Comparison of ENCODE assay signal across 21 mouse cellular contexts in the genomic region with DNA sequence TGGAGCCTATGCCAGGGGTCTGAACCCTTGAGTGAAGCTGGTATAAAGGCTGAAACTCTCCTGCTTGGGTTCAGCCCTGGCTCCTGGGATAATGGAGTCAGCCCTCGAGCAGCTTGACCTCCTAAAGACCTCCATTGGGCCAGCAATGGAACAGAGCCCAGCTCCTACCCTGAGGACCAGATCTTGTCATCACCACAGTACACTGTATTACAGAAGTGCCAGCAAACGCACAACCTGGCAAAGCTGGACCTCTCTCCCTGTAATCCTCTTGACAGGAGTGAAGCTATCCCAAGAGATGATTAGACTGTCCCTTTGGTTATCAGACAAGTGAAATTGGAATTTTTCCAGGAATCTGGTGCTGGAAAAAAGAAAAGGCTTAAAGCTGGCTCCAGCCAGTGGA. TPM values are rescaled to one million over a fixed set of nuclear protein-coding genes. Genes with fewer than 3 reads are reported as not detected.
DNase-seq lines count a peak whose midpoint lies in the region; TF ChIP-seq lines count a peak whose summit lies in the region.
"Had no signal": no experiment of that assay in that cellular context is flagged by ENCODE, and none has a peak within 500 bp of the region (broad histone marks: within the 10 kb centered on the region; RNA-seq: fewer than 3 reads in every experiment).

No protein-coding gene starts in this region.

- H3K9me3 ChIP-seq in heart, embryonic 10.5 days = no peaks in the 10 kb centered on the region
- H3K9me3 ChIP-seq: embryonic facial prominence, embryonic 12.5 days; forebrain, embryonic 12.5 days; G1E; hindbrain, embryonic 13.5 days had no signal

- H3K4me3 ChIP-seq in gastrocnemius, adult 2 months = no peak overlapping the region
- H3K4me3 ChIP-seq in heart, embryonic 10.5 days = no peak overlapping the region
- H3K4me3 ChIP-seq: embryonic facial prominence, embryonic 12.5 days; forebrain, embryonic 12.5 days; hindbrain, embryonic 13.5 days had no signal

- 35% methylated on average over 2 of the region's 2 CpGs for WGBS in heart, embryonic 10.5 days

- intact Hi-C loops in gastrocnemius, adult 2 months (cut with DNase I) = no loop called here
- intact Hi-C loops in heart, postnatal 10 days (cut with DNase I) = no loop called here

- H3K27me3 ChIP-seq in heart, embryonic 10.5 days (ENCODE audit: insufficient read depth, poor library complexity, severe bottlenecking) = no peaks in the 10 kb centered on the region
- H3K27me3 ChIP-seq: embryonic facial prominence, embryonic 12.5 days; forebrain, embryonic 12.5 days; hindbrain, embryonic 13.5 days had no signal

- no peak overlapping the region for H3K27ac ChIP-seq in gastrocnemius, adult 2 months
- H3K27ac ChIP-seq in heart, embryonic 10.5 days = no peak overlapping the region
- H3K27ac ChIP-seq: embryonic facial prominence, embryonic 12.5 days; forebrain, embryonic 12.5 days; hindbrain, embryonic 13.5 days; hindbrain, postnatal 0 days had no signal

- TF ChIP-seq CTCF in gastrocnemius, adult 2 months (IDR thresholded peaks at IDR 0.05) = no peak

- peaks cover 19% of the 10 kb centered on the region; the same call in 1 of the 2 replicates for H3K4me1 ChIP-seq in heart, embryonic 10.5 days
- H3K4me1 ChIP-seq: embryonic facial prominence, embryonic 12.5 days; forebrain, embryonic 12.5 days; hindbrain, embryonic 13.5 days had no signal

- DNase-seq in gastrocnemius, adult 2 months = peak; percentile 27
- DNase-seq in gastrocnemius, adult 18-20 months (ENCODE audit: low spot score) = no peak
- peak; percentile 27 for DNase-seq in heart, adult 9 months (ENCODE audit: low spot score in 2 of 2)
- DNase-seq in heart, embryonic 10.5 days (ENCODE audit: low spot score) = no peak
- peak; percentile 52 to 60 for DNase-seq in heart, postnatal 10 days
- DNase-seq in right cerebral cortex, postnatal 4 days = no peak
- no peak for DNase-seq in ovary, postnatal 10 days (ENCODE audit: low spot score)
- DNase-seq: adrenal gland, postnatal 10 days; B cell, adult 2 months; cerebellum, adult 11 months; cerebellum, adult 8-10 months; cerebellum, postnatal 14 days; gastrocnemius, postnatal 25 days; kidney, adult 11 months; kidney, adult 9 months had no signal

- H3K36me3 ChIP-seq in heart, embryonic 10.5 days = no peaks in the 10 kb centered on the region
- H3K36me3 ChIP-seq: embryonic facial prominence, embryonic 12.5 days; forebrain, embryonic 12.5 days; G1E; hindbrain, embryonic 13.5 days had no signal

RNA-seq across cellular contexts. Expression of a gene that starts 13.3 kb away (rescaled TPM):
- total RNA-seq in gastrocnemius, adult 2 months (2021) = 1 to 10 TPM in 1 of 2 experiments, under 1 TPM in 1; 0.79 to 1.9 TPM
- 1 to 10 TPM in 1 of 2 experiments, under 1 TPM in 1; 0.43 to 1.1 TPM for total RNA-seq in gastrocnemius, adult 18-20 months (2021)
- 3.8 and 4.4 TPM in 2 replicates for polyA plus RNA-seq in heart, embryonic 10.5 days (2016; fragmentation: Nextera tagmentation; extraction: Ambion mirVana)
- total RNA-seq in heart, postnatal 10 days (2021) = 1 to 10 TPM; 4.8 to 5.0 TPM
- total RNA-seq: G1E; granulocyte monocyte progenitor cell, adult 5-6 weeks had no signal
- polyA plus RNA-seq: G1E had no signal

Comparison
In these comparisons a context has a peak if more than half of its experiments do, and no peak if none do; other contexts are left out.
1. DNase-seq: peak in gastrocnemius, adult 2 months (single experiment), heart, adult 9 months (2 of 2) and heart, postnatal 10 days (2 of 2); none in gastrocnemius, adult 18-20 months (single experiment), heart, embryonic 10.5 days (single experiment), right cerebral cortex, postnatal 4 days (single experiment) and ovary, postnatal 10 days (single experiment).